Mouse (Mus musculus): ENCODE results near the gene Smarca2.

The Smarca2 gene

GRCm38 (mm10) chr19:26776066-26777025 is 171.5 kb downstream of the Smarca2 start:
- no peak for DNase-seq (ENCODE audit: low spot score)

- DNase-seq (ENCODE audit: low spot score): no peak
Measured at GRCm38 (mm10) chr19:26778199-26778598, 173.3 kb downstream of the Smarca2 start.

- DNase-seq (ENCODE audit: low spot score): no peak
Measured at GRCm38 (mm10) chr19:26781209-26781608, 176.4 kb downstream of the Smarca2 start.

GRCm38 (mm10) chr19:26788446-26788845 is 183.6 kb downstream of the Smarca2 start:
- DNase-seq (ENCODE audit: low spot score): no peak

GRCm38 (mm10) chr19:26790386-26791346 is 185.8 kb downstream of the Smarca2 start:
- DNase-seq (ENCODE audit: low spot score): no peak

GRCm38 (mm10) chr19:26794315-26794714 is 189.5 kb downstream of the Smarca2 start:
- no peak for DNase-seq (ENCODE audit: low spot score)

- no peak for DNase-seq (ENCODE audit: low spot score)
Measured at GRCm38 (mm10) chr19:26796006-26796405, 191.2 kb downstream of the Smarca2 start.

GRCm38 (mm10) chr19:26804401-26804800 is 199.6 kb downstream of the Smarca2 start:
- no peak for DNase-seq (ENCODE audit: low spot score)

- no peak for DNase-seq (ENCODE audit: low spot score)
Measured at GRCm38 (mm10) chr19:26814629-26815028, 209.8 kb downstream of the Smarca2 start.

GRCm38 (mm10) chr19:26817901-26818300 is 213.1 kb downstream of the Smarca2 start:
- DNase-seq (ENCODE audit: low spot score): no peak

All from ovary, postnatal 10 days (tissue).